11 mouse cellular contexts compared by ENCODE assay signal in genomic region chr2:129729681-129730080, GRCm38 (mm10). TPM values are rescaled to one million over a fixed set of nuclear protein-coding genes. Genes with fewer than 3 reads are reported as not detected.
DNase-seq lines count a peak whose midpoint lies in the region; TF ChIP-seq lines count a peak whose summit lies in the region.
"Had no signal": no experiment of that assay in that cellular context is flagged by ENCODE, and none has a peak within 500 bp of the region (broad histone marks: within the 10 kb centered on the region; RNA-seq: fewer than 3 reads in every experiment).

No protein-coding gene starts in this region.

- intact Hi-C loops in gastrocnemius, adult 2 months (cut with DNase I), result loop anchor here (5.0 kb wide), 1 partner anchor 143 kb away; no protein-coding TSS in a partner anchor
- intact Hi-C loops in gastrocnemius, postnatal 36 days (cut with DNase I), result no loop called here
- intact Hi-C loops in left cerebral cortex, adult 2 months (cut with DNase I), result no loop called here
- intact Hi-C loops in left cerebral cortex, postnatal 10 days (cut with DNase I), result no loop called here

- no peaks in the 10 kb centered on the region for H3K9me3 ChIP-seq in E14TG2a.4 (ENCODE audit: low read length)
- H3K9me3 ChIP-seq: limb, embryonic 10.5 days had no signal

- H3K27me3 ChIP-seq in E14TG2a.4 (ENCODE audit: insufficient read depth, low read length), result no peaks in the 10 kb centered on the region

- TF ChIP-seq CTCF in gastrocnemius, adult 2 months (IDR thresholded peaks at IDR 0.05), result peak; percentile 39
- TF ChIP-seq CTCF in left cerebral cortex, adult 2 months (IDR thresholded peaks at IDR 0.05), result peak; percentile 37
- TF ChIP-seq CTCF in E14TG2a.4 (conservative IDR thresholded peaks at IDR 0.05; ENCODE audit: low read length), result peak; percentile 19; the same call in 1 of the 2 replicates

- no peaks in the 10 kb centered on the region for H3K36me3 ChIP-seq in E14TG2a.4 (ENCODE audit: insufficient read depth, low read length)
- H3K36me3 ChIP-seq: limb, embryonic 10.5 days had no signal

- DNase-seq in gastrocnemius, adult 2 months, result no peak
- no peak for DNase-seq in gastrocnemius, postnatal 36 days
- DNase-seq in left cerebral cortex, adult 2 months (ENCODE audit: extremely low spot score in 1 of 2, low spot score in 2 of 2), result no peak
- no peak for DNase-seq in left cerebral cortex, postnatal 10 days (ENCODE audit: extremely low spot score in 1 of 2, low spot score in 2 of 2)
- DNase-seq in R1 (ENCODE audit: low read depth, low spot score), result peak; percentile 41
- DNase-seq in ovary, postnatal 10 days (ENCODE audit: low spot score), result no peak
- DNase-seq in ovary, postnatal 36 days (ENCODE audit: low spot score), result no peak
- DNase-seq: kidney, adult 11 months had no signal

- no peaks in the 10 kb centered on the region for H3K4me1 ChIP-seq in E14TG2a.4 (replicated peaks; ENCODE audit: low read depth, low read length)
- H3K4me1 ChIP-seq: limb, embryonic 10.5 days had no signal

- no peak overlapping the region for H3K4me3 ChIP-seq in gastrocnemius, adult 2 months
- H3K4me3 ChIP-seq in left cerebral cortex, adult 2 months, result no peak overlapping the region
- H3K4me3 ChIP-seq in E14TG2a.4 (replicated peaks; ENCODE audit: low read length), result no peak overlapping the region
- H3K4me3 ChIP-seq: erythroblast, embryonic 14.5 days; limb, embryonic 10.5 days had no signal

- no peak overlapping the region for H3K27ac ChIP-seq in gastrocnemius, adult 2 months
- no peak overlapping the region for H3K27ac ChIP-seq in left cerebral cortex, adult 2 months
- H3K27ac ChIP-seq: limb, embryonic 10.5 days had no signal

RNA-seq across cellular contexts. Expression of gene Pdyn, which starts 30.0 kb away (rescaled TPM):
- not detected for total RNA-seq in gastrocnemius, adult 2 months (2021)
- not detected for total RNA-seq in gastrocnemius, postnatal 36 days (2021)
- total RNA-seq in left cerebral cortex, adult 2 months (2021), result 10 to 100 TPM; 29.6 to 33.9 TPM
- 10 to 100 TPM; 25.7 to 31.9 TPM for total RNA-seq in left cerebral cortex, postnatal 10 days (2021)

Comparison
In these comparisons a context has a peak if more than half of its experiments do, and no peak if none do; other contexts are left out.
1. RNA of gene Pdyn, which starts 30.0 kb away (total RNA-seq): 29.6 to 33.9 TPM in left cerebral cortex, adult 2 months and 25.7 to 31.9 TPM in left cerebral cortex, postnatal 10 days; not detected in gastrocnemius, adult 2 months and not detected in gastrocnemius, postnatal 36 days; every median in the first group is over 10 times any median in the second.
2. Peak in every context shown above with its lines, with median percentiles within 50 percentile points of each other: CTCF ChIP-seq.